8 mouse cellular contexts compared by ENCODE assay signal in genomic region chr19:28677045-28677727, GRCm38 (mm10). TPM values are rescaled to one million over a fixed set of nuclear protein-coding genes. Genes with fewer than 3 reads are reported as not detected.
DNase-seq lines count a peak whose midpoint lies in the region; ATAC-seq and TF ChIP-seq lines count a peak whose summit lies in the region.

No protein-coding gene starts in this region.

- H3K4me2 ChIP-seq in liver, embryonic 13.5 days, result 0 out of 2 replicates have a peak overlapping the region, but pooled peaks have one; percentile 75
- peak overlapping the region; percentile 100 for H3K4me2 ChIP-seq in stomach, embryonic 16.5 days (ENCODE audit: low read depth, low read length)

- H3K27me3 ChIP-seq in hindbrain, embryonic 10.5 days (ENCODE audit: insufficient read depth, poor library complexity, severe bottlenecking), result peaks cover 46% of the 10 kb centered on the region
- H3K27me3 ChIP-seq in liver, embryonic 13.5 days, result peaks cover 54% of the 10 kb centered on the region
- H3K27me3 ChIP-seq in stomach, embryonic 16.5 days (ENCODE audit: control insufficient read depth, insufficient read depth, low read length), result 0 out of 2 replicates have a peak, but pooled peaks cover 7% of the 10 kb centered on the region

- TF ChIP-seq CTCF in layer of hippocampus, adult 2 months (conservative IDR thresholded peaks at IDR 0.05), result peak; percentile 57

- H3K4me1 ChIP-seq in brown adipose tissue, adult 24 weeks (ENCODE audit: control insufficient read depth, insufficient read depth, insufficient read length, low read length), result peaks cover 15% of the 10 kb centered on the region; the same call in 1 of the 2 replicates
- peaks cover 40% of the 10 kb centered on the region for H3K4me1 ChIP-seq in hindbrain, embryonic 10.5 days (replicated peaks)
- H3K4me1 ChIP-seq in liver, embryonic 13.5 days (replicated peaks), result peaks cover 4% of the 10 kb centered on the region; the same call in 1 of the 2 replicates
- peaks cover 14% of the 10 kb centered on the region for H3K4me1 ChIP-seq in stomach, embryonic 16.5 days (ENCODE audit: control insufficient read depth, insufficient read depth, low read length)

- no peaks in the 10 kb centered on the region for H3K9me3 ChIP-seq in hindbrain, embryonic 10.5 days
- no peaks in the 10 kb centered on the region for H3K9me3 ChIP-seq in liver, embryonic 13.5 days (replicated peaks)
- no peaks in the 10 kb centered on the region for H3K9me3 ChIP-seq in stomach, embryonic 16.5 days (replicated peaks; ENCODE audit: control insufficient read depth, low read length)

- H3K36me3 ChIP-seq in hindbrain, embryonic 10.5 days, result no peaks in the 10 kb centered on the region
- H3K36me3 ChIP-seq in liver, embryonic 13.5 days, result no peaks in the 10 kb centered on the region
- H3K36me3 ChIP-seq in stomach, embryonic 16.5 days (ENCODE audit: control insufficient read depth, insufficient read depth, low read length), result no peaks in the 10 kb centered on the region

- no peak for ATAC-seq in liver, embryonic 13.5 days (ENCODE audit: low read depth)
- ATAC-seq in stomach, embryonic 16.5 days (ENCODE audit: insufficient read depth, low FRiP score), result no peak

- no peak overlapping the region for H3K9ac ChIP-seq in liver, embryonic 13.5 days
- peak overlapping the region; percentile 77; the same call in 1 of the 2 replicates for H3K9ac ChIP-seq in stomach, embryonic 16.5 days (ENCODE audit: low read length)

- 17% methylated on average over 8 of the region's 8 CpGs for WGBS in hindbrain, embryonic 10.5 days
- WGBS in liver, embryonic 13.5 days (ENCODE audit: insufficient replicate concordance), result 27% methylated on average over 8 of the region's 8 CpGs
- 35% methylated on average over 8 of the region's 8 CpGs for WGBS in stomach, embryonic 16.5 days

- no peak for DNase-seq in layer of hippocampus, adult 2 months (ENCODE audit: low spot score in 2 of 2)
- DNase-seq in layer of hippocampus, postnatal 25 days (ENCODE audit: extremely low spot score in 1 of 2, low spot score in 1 of 2), result no peak
- no peak for DNase-seq in hindbrain, embryonic 10.5 days (ENCODE audit: low spot score)
- DNase-seq in liver, embryonic 13.5 days, result no peak
- no peak for DNase-seq in layer of hippocampus, postnatal 36 days
- DNase-seq in spleen, postnatal 10 days (ENCODE audit: low spot score in 2 of 2), result no peak

- peak overlapping the region; percentile 75 for H3K4me3 ChIP-seq in layer of hippocampus, adult 2 months
- H3K4me3 ChIP-seq in brown adipose tissue, adult 24 weeks (ENCODE audit: insufficient read depth, low read depth, low read length), result peak overlapping the region; percentile 73; the same call in 1 of the 2 replicates
- peak overlapping the region; percentile 78 for H3K4me3 ChIP-seq in hindbrain, embryonic 10.5 days
- H3K4me3 ChIP-seq in liver, embryonic 13.5 days (replicated peaks), result no peak overlapping the region
- H3K4me3 ChIP-seq in stomach, embryonic 16.5 days (replicated peaks; ENCODE audit: low read length), result peak overlapping the region; percentile 75

- H3K27ac ChIP-seq in layer of hippocampus, adult 2 months, result peak overlapping the region; percentile 90; the same call in 1 of the 2 replicates
- H3K27ac ChIP-seq in brown adipose tissue, adult 24 weeks (replicated peaks; ENCODE audit: low read depth, low read length), result no peak overlapping the region
- no peak overlapping the region for H3K27ac ChIP-seq in hindbrain, embryonic 10.5 days
- no peak overlapping the region for H3K27ac ChIP-seq in liver, embryonic 13.5 days
- H3K27ac ChIP-seq in stomach, embryonic 16.5 days (ENCODE audit: low read length), result no peak overlapping the region

RNA-seq across cellular contexts. Expression of gene Glis3, which starts 2.7 kb away (rescaled TPM):
- total RNA-seq in layer of hippocampus, adult 2 months (2021), result 10 to 100 TPM; 33.0 to 36.4 TPM
- 10 to 100 TPM; 17.9 to 18.9 TPM for total RNA-seq in layer of hippocampus, postnatal 25 days (2021)
- polyA plus RNA-seq in brown adipose tissue, adult 24 weeks (2012; ENCODE audit: insufficient read depth, insufficient read length, missing spikeins), result 1.7 and 4.2 TPM in 2 replicates
- 2.2 and 3.9 TPM in 2 replicates for polyA plus RNA-seq in hindbrain, embryonic 10.5 days (2016; fragmentation: Nextera tagmentation; extraction: Ambion mirVana)
- 0.13 TPM in 2 replicates for polyA plus RNA-seq in liver, embryonic 13.5 days (2015; fragmentation: Nextera tagmentation; extraction: Ambion mirVana)
- 1.9 and 2.4 TPM in 2 replicates for polyA plus RNA-seq in stomach, embryonic 16.5 days (2015; fragmentation: Nextera tagmentation; extraction: Ambion mirVana)
- 10 to 100 TPM; 21.8 to 27.3 TPM for total RNA-seq in layer of hippocampus, postnatal 36 days (2021)
